Mouse (Mus musculus): ENCODE data around the gene Plekho1.

Plekho1 gene

GRCm38 (mm10) chr3:96021421-96022128 lies 25.8 kb upstream of the Plekho1 start:
- Histone ChIP-seq H3K27me3 (ENCODE audit: insufficient read depth, low read length) (no peaks in the 10 kb centered on the region), H3K9me3 (ENCODE audit: low read length) (no peaks in the 10 kb centered on the region), H3K4me1 (replicated peaks; ENCODE audit: low read depth, low read length) (peaks cover 2% of the 10 kb centered on the region), H3K4me3 (replicated peaks; ENCODE audit: low read length) (no peak overlapping the region), H3K36me3 (ENCODE audit: insufficient read depth, low read length) (no peaks in the 10 kb centered on the region)
- TF ChIP-seq CTCF (conservative IDR thresholded peaks at IDR 0.05; ENCODE audit: low read length), result no peak
- TF ChIP-seq POU5F1 (IDR thresholded peaks at IDR 0.05; ENCODE audit: borderline replicate concordance, low read length), result no peak
- no peak for TF ChIP-seq NANOG (IDR thresholded peaks at IDR 0.05; ENCODE audit: borderline replicate concordance, low read length)

GRCm38 (mm10) chr3:96020735-96021134 lies 24.9 kb upstream of the Plekho1 start:
- TF ChIP-seq NANOG (IDR thresholded peaks at IDR 0.05; ENCODE audit: borderline replicate concordance, low read length) (no peak), POU5F1 (IDR thresholded peaks at IDR 0.05; ENCODE audit: borderline replicate concordance, low read length) (no peak), CTCF (conservative IDR thresholded peaks at IDR 0.05; ENCODE audit: low read length) (no peak)
- H3K4me3 ChIP-seq (replicated peaks; ENCODE audit: low read length), result no peak overlapping the region
- H3K27me3 ChIP-seq (ENCODE audit: insufficient read depth, low read length), result no peaks in the 10 kb centered on the region
- H3K9me3 ChIP-seq (ENCODE audit: low read length), result no peaks in the 10 kb centered on the region
- no peaks in the 10 kb centered on the region for H3K36me3 ChIP-seq (ENCODE audit: insufficient read depth, low read length)
- peaks cover 8% of the 10 kb centered on the region for H3K4me1 ChIP-seq (replicated peaks; ENCODE audit: low read depth, low read length)

GRCm38 (mm10) chr3:96017461-96017860 lies 21.7 kb upstream of the Plekho1 start:
- H3K4me3 ChIP-seq (replicated peaks; ENCODE audit: low read length), result no peak overlapping the region
- TF ChIP-seq CTCF (conservative IDR thresholded peaks at IDR 0.05; ENCODE audit: low read length), result no peak
- TF ChIP-seq POU5F1 (IDR thresholded peaks at IDR 0.05; ENCODE audit: borderline replicate concordance, low read length), result no peak
- TF ChIP-seq NANOG (IDR thresholded peaks at IDR 0.05; ENCODE audit: borderline replicate concordance, low read length), result no peak
- no peaks in the 10 kb centered on the region for H3K36me3 ChIP-seq (ENCODE audit: insufficient read depth, low read length)
- H3K9me3 ChIP-seq (ENCODE audit: low read length), result no peaks in the 10 kb centered on the region
- peaks cover 8% of the 10 kb centered on the region for H3K4me1 ChIP-seq (replicated peaks; ENCODE audit: low read depth, low read length)
- no peaks in the 10 kb centered on the region for H3K27me3 ChIP-seq (ENCODE audit: insufficient read depth, low read length)

GRCm38 (mm10) chr3:96016257-96016889 lies 20.6 kb upstream of the Plekho1 start:
- Histone ChIP-seq H3K4me3 (replicated peaks; ENCODE audit: low read length) (no peak overlapping the region), H3K36me3 (ENCODE audit: insufficient read depth, low read length) (no peaks in the 10 kb centered on the region), H3K9me3 (ENCODE audit: low read length) (no peaks in the 10 kb centered on the region), H3K4me1 (replicated peaks; ENCODE audit: low read depth, low read length) (peaks cover 8% of the 10 kb centered on the region), H3K27me3 (ENCODE audit: insufficient read depth, low read length) (no peaks in the 10 kb centered on the region)
- TF ChIP-seq POU5F1 (IDR thresholded peaks at IDR 0.05; ENCODE audit: borderline replicate concordance, low read length) (no peak), CTCF (conservative IDR thresholded peaks at IDR 0.05; ENCODE audit: low read length) (no peak), NANOG (IDR thresholded peaks at IDR 0.05; ENCODE audit: borderline replicate concordance, low read length) (no peak)

GRCm38 (mm10) chr3:96015681-96016080 lies 19.9 kb upstream of the Plekho1 start:
- Histone ChIP-seq H3K9me3 (ENCODE audit: low read length) (no peaks in the 10 kb centered on the region), H3K36me3 (ENCODE audit: insufficient read depth, low read length) (no peaks in the 10 kb centered on the region), H3K27me3 (ENCODE audit: insufficient read depth, low read length) (no peaks in the 10 kb centered on the region), H3K4me1 (replicated peaks; ENCODE audit: low read depth, low read length) (peaks cover 8% of the 10 kb centered on the region), H3K4me3 (replicated peaks; ENCODE audit: low read length) (no peak overlapping the region)
- TF ChIP-seq NANOG (IDR thresholded peaks at IDR 0.05; ENCODE audit: borderline replicate concordance, low read length) (no peak), POU5F1 (IDR thresholded peaks at IDR 0.05; ENCODE audit: borderline replicate concordance, low read length) (no peak), CTCF (conservative IDR thresholded peaks at IDR 0.05; ENCODE audit: low read length) (no peak)

GRCm38 (mm10) chr3:96012805-96013204 lies 17.0 kb upstream of the Plekho1 start:
- TF ChIP-seq NANOG (IDR thresholded peaks at IDR 0.05; ENCODE audit: borderline replicate concordance, low read length) (no peak), CTCF (conservative IDR thresholded peaks at IDR 0.05; ENCODE audit: low read length) (no peak), POU5F1 (IDR thresholded peaks at IDR 0.05; ENCODE audit: borderline replicate concordance, low read length) (no peak)

GRCm38 (mm10) chr3:96008463-96008862 lies 12.7 kb upstream of the Plekho1 start:
- Histone ChIP-seq H3K36me3 (ENCODE audit: insufficient read depth, low read length) (no peaks in the 10 kb centered on the region), H3K9me3 (ENCODE audit: low read length) (no peaks in the 10 kb centered on the region), H3K27me3 (ENCODE audit: insufficient read depth, low read length) (no peaks in the 10 kb centered on the region), H3K4me3 (replicated peaks; ENCODE audit: low read length) (no peak overlapping the region), H3K4me1 (replicated peaks; ENCODE audit: low read depth, low read length) (no peaks in the 10 kb centered on the region)
- no peak for TF ChIP-seq CTCF (conservative IDR thresholded peaks at IDR 0.05; ENCODE audit: low read length)
- TF ChIP-seq POU5F1 (IDR thresholded peaks at IDR 0.05; ENCODE audit: borderline replicate concordance, low read length), result no peak
- TF ChIP-seq NANOG (IDR thresholded peaks at IDR 0.05; ENCODE audit: borderline replicate concordance, low read length), result no peak

More at GRCm38 (mm10) chr3:96012805-96013204, 17.0 kb upstream of the Plekho1 start:
- Histone ChIP-seq H3K36me3 (ENCODE audit: insufficient read depth, low read length) (no peaks in the 10 kb centered on the region), H3K4me1 (replicated peaks; ENCODE audit: low read depth, low read length) (peaks cover 8% of the 10 kb centered on the region), H3K9me3 (ENCODE audit: low read length) (no peaks in the 10 kb centered on the region), H3K4me3 (replicated peaks; ENCODE audit: low read length) (no peak overlapping the region), H3K27me3 (ENCODE audit: insufficient read depth, low read length) (no peaks in the 10 kb centered on the region)

GRCm38 (mm10) chr3:96001560-96001959 lies 5.8 kb upstream of the Plekho1 start:
- Histone ChIP-seq H3K36me3 (ENCODE audit: insufficient read depth, low read length) (no peaks in the 10 kb centered on the region), H3K27me3 (ENCODE audit: insufficient read depth, low read length) (peaks cover 26% of the 10 kb centered on the region), H3K4me3 (replicated peaks; ENCODE audit: low read length) (no peak overlapping the region), H3K9me3 (ENCODE audit: low read length) (no peaks in the 10 kb centered on the region), H3K4me1 (replicated peaks; ENCODE audit: low read depth, low read length) (peaks cover 19% of the 10 kb centered on the region)
- TF ChIP-seq CTCF (conservative IDR thresholded peaks at IDR 0.05; ENCODE audit: low read length), result no peak
- TF ChIP-seq NANOG (IDR thresholded peaks at IDR 0.05; ENCODE audit: borderline replicate concordance, low read length), result no peak
- no peak for TF ChIP-seq POU5F1 (IDR thresholded peaks at IDR 0.05; ENCODE audit: borderline replicate concordance, low read length)

Data from E14TG2a.4 (cell line).